Mouse (Mus musculus): Measurements from ENCODE around the gene Rab15.
"Not testable (repeated sequence)": the region's sequence is repeated elsewhere in the genome, so short reads cannot be mapped to it uniquely, and the experiment has no call there.

Gene Rab15

GRCm38 (mm10) chr12:76822651-76823041 lies at the start of gene Rab15:
Gene Rab15, minus strand, starts transcription at chr12:76822908.
- DNase-seq (ENCODE audit: low spot score), result no peak

GRCm38 (mm10) chr12:76869561-76869960 lies 46.9 kb upstream of the Rab15 start:
- DNase-seq (ENCODE audit: low spot score), result no peak

GRCm38 (mm10) chr12:76868463-76869198 lies 45.9 kb upstream of the Rab15 start:
- DNase-seq (ENCODE audit: low spot score), result no peak

- DNase-seq (ENCODE audit: low spot score), result no peak
Measured at GRCm38 (mm10) chr12:76867586-76868280, 45.0 kb upstream of the Rab15 start.

- DNase-seq (ENCODE audit: low spot score), result no peak
Measured at GRCm38 (mm10) chr12:76865266-76865665, 42.6 kb upstream of the Rab15 start.

- no peak for DNase-seq (ENCODE audit: low spot score)
Measured at GRCm38 (mm10) chr12:76863651-76864050, 40.9 kb upstream of the Rab15 start.

GRCm38 (mm10) chr12:76858788-76859187 lies 36.1 kb upstream of the Rab15 start:
- DNase-seq (ENCODE audit: low spot score), result not testable (repeated sequence)

- no peak for DNase-seq (ENCODE audit: low spot score)
Measured at GRCm38 (mm10) chr12:76857087-76857486, 34.4 kb upstream of the Rab15 start.

GRCm38 (mm10) chr12:76853378-76854142 lies 30.9 kb upstream of the Rab15 start:
- no peak for DNase-seq (ENCODE audit: low spot score)

GRCm38 (mm10) chr12:76852419-76852818 lies 29.7 kb upstream of the Rab15 start:
- DNase-seq (ENCODE audit: low spot score), result no peak

GRCm38 (mm10) chr12:76844346-76845061 lies 21.8 kb upstream of the Rab15 start:
- no peak for DNase-seq (ENCODE audit: low spot score)

GRCm38 (mm10) chr12:76840081-76840480 lies 17.4 kb upstream of the Rab15 start:
- DNase-seq (ENCODE audit: low spot score), result no peak

- DNase-seq (ENCODE audit: low spot score), result no peak
Measured at GRCm38 (mm10) chr12:76839298-76839697, 16.6 kb upstream of the Rab15 start.

- DNase-seq (ENCODE audit: low spot score), result no peak
Measured at GRCm38 (mm10) chr12:76837844-76838650, 15.3 kb upstream of the Rab15 start.

GRCm38 (mm10) chr12:76837101-76837843 lies 14.6 kb upstream of the Rab15 start:
- peak; percentile 98 for DNase-seq (ENCODE audit: low spot score)

- DNase-seq (ENCODE audit: low spot score), result no peak
Measured at GRCm38 (mm10) chr12:76832704-76833103, 10.0 kb upstream of the Rab15 start.

GRCm38 (mm10) chr12:76825283-76825682 lies 2.6 kb upstream of the Rab15 start:
- no peak for DNase-seq (ENCODE audit: low spot score)

- peak; percentile 14 for DNase-seq (ENCODE audit: low spot score)
Measured at GRCm38 (mm10) chr12:76822002-76822650, 582 bp downstream of the Rab15 start.

- DNase-seq (ENCODE audit: low spot score), result no peak
Measured at GRCm38 (mm10) chr12:76820615-76821014, 2.1 kb downstream of the Rab15 start.

- DNase-seq (ENCODE audit: low spot score), result no peak
Measured at GRCm38 (mm10) chr12:76819816-76820215, 2.9 kb downstream of the Rab15 start.
